Mouse (Mus musculus) heart, adult 2 months (tissue): ENCODE measurements around the gene Cdh3.

Source experiments
- CTCF ChIP-seq: fragments of 200-600 bp; IDR thresholded peaks from 2 replicates; pipeline ENCODE4 v1.8.1; 2022; ENCODE audit warnings: antibody characterized with exemption, mild to moderate bottlenecking, moderate library complexity
- EP300 ChIP-seq: fragments of 200-500 bp; IDR thresholded peaks from 2 replicates; pipeline ENCODE4 v1.6.1; 2011; ENCODE audit warnings: low read depth, low read length, control low read depth; ENCODE audit not compliant: insufficient read depth
- POLR2A ChIP-seq: fragments of 200-500 bp; IDR thresholded peaks from 2 replicates; pipeline ENCODE4 v1.6.1; 2011; ENCODE audit warnings: mild to moderate bottlenecking, low read depth, low read length, control low read depth; ENCODE audit not compliant: insufficient read depth

- no peak for TF ChIP-seq POLR2A
- TF ChIP-seq CTCF: no peak
- TF ChIP-seq EP300: no peak
Measured at GRCm38 (mm10) chr8:106586896-106587295, 76.2 kb downstream of the Cdh3 start.
